Mouse (Mus musculus) ES-E14 (cell line): ENCODE data around the gene Anpep. TPM values are rescaled to one million over a fixed set of nuclear protein-coding genes. Genes with fewer than 3 reads are reported as not detected.

ENCODE experiments used
- DNase-seq: peaks from one replicate; pipeline ENCODE4 v3.0.0-alpha.2; 2013; ENCODE audit warnings: low read depth, low spot score
- H3K27ac ChIP-seq: 2 replicates; pipeline ENCODE4 v1.5.1; 2012; ENCODE audit warnings: low read depth, mild to moderate bottlenecking, low read length, moderate library complexity, mixed read lengths; ENCODE audit not compliant: poor library complexity, insufficient read depth, severe bottlenecking
- H3K36me3 ChIP-seq: 2 replicates; pipeline ENCODE4 v1.6.1; 2012; ENCODE audit warnings: mild to moderate bottlenecking, low read length, moderate library complexity, mixed read lengths; ENCODE audit not compliant: control insufficient read depth, poor library complexity, insufficient read depth, severe bottlenecking
- H3K4me1 ChIP-seq, 2 experiments: fragments of 150-350 bp in 1 of 2; sonication (generic) in 1 of 2; 2 replicates each; pipeline ENCODE4 v1.6.1; 2012; ENCODE audit warnings: low read length in 2 of 2, mild to moderate bottlenecking in 1 of 2, mixed read lengths in 1 of 2; ENCODE audit not compliant: control insufficient read depth in 2 of 2, insufficient read depth in 2 of 2, poor library complexity in 1 of 2
- H3K4me3 ChIP-seq, 2 experiments: fragments of 150-350 bp in 1 of 2; sonication (generic) in 1 of 2; 2 replicates each; pipeline ENCODE4 v1.5.1; 2012; ENCODE audit warnings: low read length in 2 of 2, low read depth in 1 of 2, mild to moderate bottlenecking in 1 of 2, mixed read lengths in 1 of 2; ENCODE audit not compliant: insufficient read depth in 1 of 2, poor library complexity in 1 of 2, severe bottlenecking in 1 of 2
- H3K9ac ChIP-seq: 2 replicates; pipeline ENCODE4 v1.6.1; 2012; ENCODE audit warnings: low read depth, mild to moderate bottlenecking, low read length, mixed read lengths; ENCODE audit not compliant: poor library complexity, insufficient read depth, severe bottlenecking
- H3K9me3 ChIP-seq: fragments of 150-350 bp; sonication (generic); 2 replicates; pipeline ENCODE4 v1.6.1; 2012; ENCODE audit warnings: low read depth, mild to moderate bottlenecking, low read length; ENCODE audit not compliant: control insufficient read depth, insufficient read depth
- CHD2 ChIP-seq: IDR thresholded peaks from 2 replicates; pipeline ENCODE4 v1.6.1; 2014; ENCODE audit warnings: mild to moderate bottlenecking, low read depth, low read length, inconsistent platforms
- HCFC1 ChIP-seq: IDR thresholded peaks from 2 replicates; pipeline ENCODE4 v1.6.1; 2012; ENCODE audit warnings: low read length, inconsistent platforms, borderline replicate concordance; ENCODE audit not compliant: insufficient read depth
- MAFK ChIP-seq: IDR thresholded peaks from 2 replicates; pipeline ENCODE4 v1.6.1; 2014; ENCODE audit warnings: mild to moderate bottlenecking, low read depth, low read length, inconsistent platforms; ENCODE audit not compliant: insufficient read depth
- ZC3H11A ChIP-seq: IDR thresholded peaks from 2 replicates; pipeline ENCODE4 v1.6.1; 2012; ENCODE audit warnings: low read depth, mild to moderate bottlenecking, inconsistent platforms, low read length, borderline replicate concordance
- ZNF384 ChIP-seq: IDR thresholded peaks from 2 replicates; pipeline ENCODE4 v1.6.1; 2012; ENCODE audit warnings: low read depth, low read length, inconsistent platforms
- in situ Hi-C, 2 experiments: fragments of 600-800 bp; cut with MboI; formaldehyde crosslinking; loops; one replicate each; pipeline ENCODE4 v1.15.1; 2025; ENCODE audit warnings: low sequenced_read_pairs in 2 of 2, inconsistent platforms in 1 of 2; ENCODE audit not compliant: unreplicated experiment in 2 of 2
- total RNA-seq: library from RNA; depleted of rRNA; stranded (reverse); fragments of 300-350 nt; gene quantifications from 2 replicates; pipeline ENCODE4 v1.2.3, GENCODE M21; 2012

Anpep gene
- total RNA-seq, 1 experiment: 11.4 TPM

- TF ChIP-seq ZC3H11A: no peak
- TF ChIP-seq CHD2: no peak
- no peak for TF ChIP-seq ZNF384
- TF ChIP-seq HCFC1: no peak
- no peak for TF ChIP-seq MAFK
- H3K27ac ChIP-seq: peak overlapping the region; percentile 48; the same call in 1 of the 2 replicates
- H3K4me3 ChIP-seq: no peak overlapping the region
- DNase-seq: peak; percentile 57
- peaks cover 3 to 11% of the 10 kb centered on the region in 2 experiments; a peak in 3 of 4 replicates for H3K4me1 ChIP-seq
- 0 out of 2 replicates have a peak, but pooled peaks cover 4% of the 10 kb centered on the region for H3K36me3 ChIP-seq
- in situ Hi-C loops: no loop called here
- H3K9ac ChIP-seq: no peak overlapping the region
- H3K9me3 ChIP-seq: no peaks in the 10 kb centered on the region
Observed at GRCm38 (mm10) chr7:79890436-79891221, 29.8 kb upstream of the Anpep start.

- Histone ChIP-seq H3K9me3 (no peaks in the 10 kb centered on the region), H3K9ac (no peak overlapping the region), H3K36me3 (0 out of 2 replicates have a peak, but pooled peaks cover 4% of the 10 kb centered on the region), H3K27ac (no peak overlapping the region), H3K4me1 (peaks cover 3 to 10% of the 10 kb centered on the region in 2 experiments; a peak in 2 of 4 replicates), H3K4me3 (no peak overlapping the region)
- in situ Hi-C loops: no loop called here
- TF ChIP-seq CHD2: no peak
- no peak for TF ChIP-seq ZNF384
- no peak for TF ChIP-seq HCFC1
- TF ChIP-seq MAFK: no peak
- TF ChIP-seq ZC3H11A: no peak
- DNase-seq: no peak
Observed at GRCm38 (mm10) chr7:79888603-79889002, 27.7 kb upstream of the Anpep start.

GRCm38 (mm10) chr7:79883613-79884334 lies 22.9 kb upstream of the Anpep start:
- in situ Hi-C loops: no loop called here
- peaks cover 14% of the 10 kb centered on the region; the same call in 1 of the 2 replicates for H3K36me3 ChIP-seq
- H3K9me3 ChIP-seq: no peaks in the 10 kb centered on the region
- DNase-seq: no peak
- H3K4me1 ChIP-seq: no peaks in the 10 kb centered on the region; a peak in 2 of 4 replicates
- TF ChIP-seq HCFC1: no peak
- no peak for TF ChIP-seq MAFK
- TF ChIP-seq ZNF384: no peak
- no peak for TF ChIP-seq CHD2
- no peak for TF ChIP-seq ZC3H11A
- H3K4me3 ChIP-seq: no peak overlapping the region
- H3K9ac ChIP-seq: no peak overlapping the region
- no peak overlapping the region for H3K27ac ChIP-seq

GRCm38 (mm10) chr7:79881901-79882300 lies 21.0 kb upstream of the Anpep start:
- TF ChIP-seq MAFK (no peak), CHD2 (no peak)
- in situ Hi-C loops: no loop called here
- Histone ChIP-seq H3K4me3 (no peak overlapping the region), H3K27ac (no peak overlapping the region), H3K9ac (no peak overlapping the region), H3K9me3 (no peaks in the 10 kb centered on the region), H3K4me1 (no peaks in the 10 kb centered on the region; a peak in 2 of 4 replicates), H3K36me3 (peaks cover 15% of the 10 kb centered on the region; the same call in 1 of the 2 replicates)
- DNase-seq: no peak
